ENCODE assay signal across 7 mouse cellular contexts in genomic region chr1:54923366-54924308, GRCm38 (mm10). TPM values are rescaled to one million over a fixed set of nuclear protein-coding genes. Genes with fewer than 3 reads are reported as not detected.
DNase-seq lines count a peak whose midpoint lies in the region; ATAC-seq and TF ChIP-seq lines count a peak whose summit lies in the region.

No protein-coding gene starts in this region.

- no peak for TF ChIP-seq CTCF in thymus, adult 2 months (IDR thresholded peaks at IDR 0.05; ENCODE audit: borderline replicate concordance, control insufficient read depth, extremely low read depth, insufficient read depth, low read length, poor library complexity)

- no peak overlapping the region for H3K27ac ChIP-seq in lung, embryonic 15.5 days
- H3K27ac ChIP-seq in embryonic facial prominence, embryonic 11.5 days (replicated peaks; ENCODE audit: low read depth, low read length): no peak overlapping the region
- no peak overlapping the region for H3K27ac ChIP-seq in limb, embryonic 14.5 days (replicated peaks; ENCODE audit: low read depth, low read length)
- H3K27ac ChIP-seq in thymus, adult 2 months (ENCODE audit: control insufficient read depth, insufficient read depth, low read length): peak overlapping the region; percentile 90
- no peak overlapping the region for H3K27ac ChIP-seq in forebrain, embryonic 15.5 days (replicated peaks)

- 67% methylated on average over 6 of the region's 6 CpGs for WGBS in lung, embryonic 15.5 days
- WGBS in embryonic facial prominence, embryonic 11.5 days: 84% methylated on average over 6 of the region's 6 CpGs
- WGBS in limb, embryonic 14.5 days: 86% methylated on average over 6 of the region's 6 CpGs
- 37% methylated on average over 6 of the region's 6 CpGs for WGBS in thymus, adult 2 months
- WGBS in forebrain, embryonic 15.5 days: 90% methylated on average over 6 of the region's 6 CpGs

- ATAC-seq in lung, embryonic 15.5 days (ENCODE audit: borderline replicate concordance, extremely low read depth, low FRiP score, low TSS enrichment): no peak
- no peak for ATAC-seq in embryonic facial prominence, embryonic 11.5 days (replicated peaks; ENCODE audit: insufficient number of reproducible peaks, low FRiP score, low TSS enrichment, low read depth)
- no peak for ATAC-seq in limb, embryonic 14.5 days (ENCODE audit: low FRiP score, low read depth)
- ATAC-seq in forebrain, embryonic 15.5 days (replicated peaks): no peak

- H3K9ac ChIP-seq in lung, embryonic 15.5 days: no peak overlapping the region
- H3K9ac ChIP-seq in embryonic facial prominence, embryonic 11.5 days (replicated peaks; ENCODE audit: low read length): no peak overlapping the region
- no peak overlapping the region for H3K9ac ChIP-seq in limb, embryonic 14.5 days (ENCODE audit: low read depth, low read length, severe bottlenecking)
- no peak overlapping the region for H3K9ac ChIP-seq in forebrain, embryonic 15.5 days (replicated peaks)

- no peaks in the 10 kb centered on the region for H3K36me3 ChIP-seq in lung, embryonic 15.5 days
- no peaks in the 10 kb centered on the region for H3K36me3 ChIP-seq in embryonic facial prominence, embryonic 11.5 days (replicated peaks; ENCODE audit: control insufficient read depth, insufficient read depth, low read depth, low read length)
- H3K36me3 ChIP-seq in limb, embryonic 14.5 days (ENCODE audit: control insufficient read depth, insufficient read depth, low read length): no peaks in the 10 kb centered on the region; the same call in 1 of the 2 replicates
- no peaks in the 10 kb centered on the region for H3K36me3 ChIP-seq in thymus, adult 2 months (ENCODE audit: control insufficient read depth, insufficient read depth, low read length)
- H3K36me3 ChIP-seq in forebrain, embryonic 15.5 days: no peaks in the 10 kb centered on the region

- no peak for DNase-seq in lung, adult 18-20 months
- DNase-seq in embryonic facial prominence, embryonic 11.5 days (ENCODE audit: low spot score): no peak
- no peak for DNase-seq in limb, embryonic 14.5 days (ENCODE audit: low spot score)
- peak; percentile 60 for DNase-seq in thymus, adult 2 months
- no peak for DNase-seq in embryo, embryonic 11 days

- no peak overlapping the region for H3K4me3 ChIP-seq in lung, embryonic 15.5 days
- no peak overlapping the region for H3K4me3 ChIP-seq in embryonic facial prominence, embryonic 11.5 days (ENCODE audit: low read depth, low read length)
- H3K4me3 ChIP-seq in limb, embryonic 14.5 days (replicated peaks; ENCODE audit: low read length): no peak overlapping the region
- peak overlapping the region; percentile 48 for H3K4me3 ChIP-seq in thymus, adult 2 months (ENCODE audit: control insufficient read depth, insufficient read depth, low read length)
- H3K4me3 ChIP-seq in forebrain, embryonic 15.5 days: no peak overlapping the region

- TF ChIP-seq POLR2A in limb, embryonic 14.5 days (IDR thresholded peaks at IDR 0.05; ENCODE audit: borderline replicate concordance, extremely low read depth, insufficient read depth, insufficient read length): no peak
- TF ChIP-seq POLR2A in thymus, adult 2 months (IDR thresholded peaks at IDR 0.05; ENCODE audit: control insufficient read depth, extremely low read depth, insufficient read depth, low read length, poor library complexity): no peak

- H3K27me3 ChIP-seq in lung, embryonic 15.5 days: no peaks in the 10 kb centered on the region
- H3K27me3 ChIP-seq in embryonic facial prominence, embryonic 11.5 days (ENCODE audit: control insufficient read depth, insufficient read depth, low read length): no peaks in the 10 kb centered on the region
- no peaks in the 10 kb centered on the region for H3K27me3 ChIP-seq in limb, embryonic 14.5 days (ENCODE audit: control insufficient read depth, insufficient read depth, low read length)
- no peaks in the 10 kb centered on the region for H3K27me3 ChIP-seq in thymus, adult 2 months (ENCODE audit: control insufficient read depth, insufficient read depth, low read length)
- H3K27me3 ChIP-seq in forebrain, embryonic 15.5 days: no peaks in the 10 kb centered on the region

- H3K4me1 ChIP-seq in lung, embryonic 15.5 days: peaks cover 41% of the 10 kb centered on the region
- no peaks in the 10 kb centered on the region for H3K4me1 ChIP-seq in embryonic facial prominence, embryonic 11.5 days (ENCODE audit: control insufficient read depth, insufficient read depth, low read length)
- peaks cover 13% of the 10 kb centered on the region for H3K4me1 ChIP-seq in limb, embryonic 14.5 days (ENCODE audit: control insufficient read depth, insufficient read depth, low read length)
- peaks cover 27% of the 10 kb centered on the region for H3K4me1 ChIP-seq in thymus, adult 2 months (replicated peaks; ENCODE audit: control insufficient read depth, insufficient read depth, low read length)
- peaks cover 14% of the 10 kb centered on the region for H3K4me1 ChIP-seq in forebrain, embryonic 15.5 days

- H3K4me2 ChIP-seq in lung, embryonic 15.5 days: peak overlapping the region; percentile 98; the same call in 1 of the 2 replicates
- peak overlapping the region; percentile 88; the same call in 1 of the 2 replicates for H3K4me2 ChIP-seq in embryonic facial prominence, embryonic 11.5 days (ENCODE audit: low read depth, low read length)
- H3K4me2 ChIP-seq in limb, embryonic 14.5 days (replicated peaks; ENCODE audit: low read depth, low read length, severe bottlenecking): peak overlapping the region; percentile 87; the same call in 1 of the 2 replicates
- H3K4me2 ChIP-seq in forebrain, embryonic 15.5 days (replicated peaks): no peak overlapping the region

- H3K9me3 ChIP-seq in lung, embryonic 15.5 days: no peaks in the 10 kb centered on the region
- no peaks in the 10 kb centered on the region for H3K9me3 ChIP-seq in embryonic facial prominence, embryonic 11.5 days (replicated peaks; ENCODE audit: control insufficient read depth, low read length)
- no peaks in the 10 kb centered on the region for H3K9me3 ChIP-seq in limb, embryonic 14.5 days (ENCODE audit: control insufficient read depth, low read length)
- H3K9me3 ChIP-seq in forebrain, embryonic 15.5 days: no peaks in the 10 kb centered on the region

RNA-seq across cellular contexts. Expression of gene Ankrd44, which starts 2.5 kb away (rescaled TPM):
- polyA plus RNA-seq in lung, embryonic 15.5 days (2015; fragmentation: Nextera tagmentation; extraction: Ambion mirVana): 16.6 and 18.0 TPM in 2 replicates
- polyA plus RNA-seq in embryonic facial prominence, embryonic 11.5 days (2014; fragmentation: Nextera tagmentation; extraction: Ambion mirVana): 24.3 and 24.4 TPM in 2 replicates
- polyA plus RNA-seq in limb, embryonic 14.5 days (2012; rRNA removed): 38.8 and 43.8 TPM in 2 replicates
- polyA plus RNA-seq in limb, embryonic 14.5 days (2014; fragmentation: Nextera tagmentation; extraction: Ambion mirVana): 23.5 and 27.7 TPM in 2 replicates
- polyA plus RNA-seq in thymus, adult 2 months (2012; rRNA removed): 92.6 and 92.9 TPM in 2 replicates
- polyA plus RNA-seq in forebrain, embryonic 15.5 days (2015; fragmentation: Nextera tagmentation; extraction: Ambion mirVana): 21.5 and 24.1 TPM in 2 replicates
